Mouse (Mus musculus) erythroblast, adult 5-6 weeks (primary cell): ENCODE data around the gene Fam3c. TPM values are rescaled to one million over a fixed set of nuclear protein-coding genes. Genes with fewer than 3 reads are reported as not detected.
"Not testable (repeated sequence)": the region's sequence is repeated elsewhere in the genome, so short reads cannot be mapped to it uniquely, and the experiment has no call there.

Source experiments
- ATAC-seq: replicated peaks from 2 replicates; pipeline ENCODE4 v1.8.0; 2016; ENCODE audit warnings: moderate number of reproducible peaks, mild to moderate bottlenecking, moderate TSS enrichment, inconsistent platforms; ENCODE audit not compliant: poor library complexity, low FRiP score, severe bottlenecking
- total RNA-seq, 2 experiments: library from RNA; stranded (forward) in 1 of 2; stranded (reverse) in 1 of 2; fragments of 150-400 nt in 1 of 2; fragments of 200-764, 138-1000 nt in 1 of 2; gene quantifications; 2 replicates each; pipeline versions ENCODE4 v1.2.3 to v1.2.4; 2015 to 2017; ENCODE audit warnings: low replicate concordance in 2 of 2

Fam3c gene
- total RNA-seq, 2 experiments from 2014 or later, result 4.0 to 9.1 TPM

- peak; percentile 81 for ATAC-seq
Observed at GRCm38 (mm10) chr6:22325364-22326072, 30.5 kb downstream of the Fam3c start.

GRCm38 (mm10) chr6:22298059-22298458, 58.0 kb downstream of the Fam3c start:
- no peak for ATAC-seq

GRCm38 (mm10) chr6:22297028-22297427, 59.0 kb downstream of the Fam3c start:
- ATAC-seq, result no peak

- no peak for ATAC-seq
Observed at GRCm38 (mm10) chr6:22293922-22294321, 62.1 kb downstream of the Fam3c start.

- no peak for ATAC-seq
Observed at GRCm38 (mm10) chr6:22292056-22292455, 64.0 kb downstream of the Fam3c start.

DNA sequence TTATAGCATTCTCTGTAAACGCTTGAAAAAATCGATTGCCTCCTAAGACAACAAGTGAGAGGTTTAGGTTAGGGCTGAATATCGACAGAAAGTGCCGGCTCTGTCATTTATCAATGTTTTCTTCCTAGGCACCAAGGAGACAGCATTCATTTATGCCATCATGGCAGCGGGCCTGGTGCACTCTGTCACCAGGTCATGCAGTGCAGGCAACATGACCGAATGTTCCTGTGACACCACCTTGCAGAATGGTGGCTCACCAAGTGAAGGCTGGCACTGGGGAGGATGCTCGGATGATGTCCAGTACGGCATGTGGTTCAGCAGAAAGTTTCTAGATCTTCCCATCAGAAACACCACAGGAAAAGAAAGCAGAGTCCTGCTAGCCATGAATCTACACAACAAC, 65.3 kb downstream of the Fam3c start:
- no peak for ATAC-seq

- no peak for ATAC-seq
Observed at GRCm38 (mm10) chr6:22289461-22290021, 66.5 kb downstream of the Fam3c start.

DNA sequence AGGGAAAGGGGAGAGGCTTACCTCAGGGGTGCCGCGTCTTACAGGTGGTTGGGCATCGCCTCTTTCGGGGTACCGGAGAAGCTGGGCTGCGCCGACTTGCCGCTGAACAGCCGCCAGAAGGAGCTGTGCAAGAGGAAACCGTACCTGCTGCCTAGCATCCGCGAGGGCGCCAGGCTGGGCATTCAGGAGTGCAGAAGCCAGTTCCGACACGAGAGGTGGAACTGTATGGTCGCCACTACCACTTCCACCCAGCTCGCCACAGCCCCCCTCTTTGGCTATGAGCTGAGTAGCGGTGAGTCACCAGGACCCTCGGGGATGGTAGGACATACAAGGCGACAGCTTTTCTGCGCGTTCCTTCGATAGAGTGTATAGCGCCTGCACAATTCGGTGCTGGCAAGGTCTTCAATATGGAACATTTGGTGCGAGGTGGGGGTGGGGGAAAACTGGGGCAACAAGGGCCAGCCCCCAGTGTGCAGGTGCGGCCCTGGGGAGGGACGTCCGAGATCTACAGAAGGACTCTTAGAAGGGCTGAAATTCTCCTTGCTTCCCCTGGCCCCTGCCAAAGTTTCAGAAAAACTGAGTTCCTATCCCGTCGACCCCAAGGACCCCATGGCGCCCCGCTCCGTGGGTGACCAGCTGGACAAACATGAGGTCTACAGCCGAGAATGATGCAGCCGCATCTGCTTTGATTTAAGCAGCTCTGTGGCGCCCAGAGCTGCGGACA, 67.1 kb downstream of the Fam3c start:
- no peak for ATAC-seq

- ATAC-seq, result no peak
Observed at GRCm38 (mm10) chr6:22288004-22288736, 67.9 kb downstream of the Fam3c start, which contains the start of gene Wnt16. Wnt16 (plus strand) TSS chr6:22288227.

GRCm38 (mm10) chr6:22282405-22282804, 73.6 kb downstream of the Fam3c start:
- ATAC-seq, result no peak

DNA sequence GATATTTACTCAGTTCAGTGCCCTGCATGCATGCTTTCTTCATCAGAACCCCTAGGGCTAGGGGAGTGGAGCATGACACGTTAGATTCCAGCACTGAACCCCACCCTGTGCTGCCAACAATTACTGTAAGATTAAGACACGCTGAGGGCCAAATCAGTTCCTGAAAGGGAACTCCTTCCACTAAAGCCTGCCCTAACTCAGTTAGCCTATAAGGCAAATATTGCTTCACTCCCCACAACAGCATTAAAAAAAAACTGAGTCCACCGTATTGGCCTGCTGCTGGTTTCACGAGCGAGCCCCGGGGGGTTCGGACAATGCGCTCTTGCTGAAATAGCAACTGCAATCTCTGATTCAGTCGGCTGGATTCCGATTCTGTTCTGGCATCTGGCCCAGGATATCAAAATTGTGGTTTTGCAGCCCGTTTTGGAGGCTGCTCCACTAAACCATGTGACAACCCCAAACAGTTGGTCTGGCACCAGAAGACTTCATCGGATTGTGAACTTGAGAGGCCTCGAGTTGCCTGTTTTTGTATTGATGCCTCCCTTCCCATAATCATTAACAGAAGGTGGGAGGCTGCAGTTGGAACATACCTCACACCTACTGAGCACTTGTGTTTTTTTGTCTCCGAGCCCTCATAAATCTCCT, 75.7 kb downstream of the Fam3c start:
- ATAC-seq, result no peak

- no peak for ATAC-seq
Observed at GRCm38 (mm10) chr6:22277941-22278340, 78.1 kb downstream of the Fam3c start.

DNA sequence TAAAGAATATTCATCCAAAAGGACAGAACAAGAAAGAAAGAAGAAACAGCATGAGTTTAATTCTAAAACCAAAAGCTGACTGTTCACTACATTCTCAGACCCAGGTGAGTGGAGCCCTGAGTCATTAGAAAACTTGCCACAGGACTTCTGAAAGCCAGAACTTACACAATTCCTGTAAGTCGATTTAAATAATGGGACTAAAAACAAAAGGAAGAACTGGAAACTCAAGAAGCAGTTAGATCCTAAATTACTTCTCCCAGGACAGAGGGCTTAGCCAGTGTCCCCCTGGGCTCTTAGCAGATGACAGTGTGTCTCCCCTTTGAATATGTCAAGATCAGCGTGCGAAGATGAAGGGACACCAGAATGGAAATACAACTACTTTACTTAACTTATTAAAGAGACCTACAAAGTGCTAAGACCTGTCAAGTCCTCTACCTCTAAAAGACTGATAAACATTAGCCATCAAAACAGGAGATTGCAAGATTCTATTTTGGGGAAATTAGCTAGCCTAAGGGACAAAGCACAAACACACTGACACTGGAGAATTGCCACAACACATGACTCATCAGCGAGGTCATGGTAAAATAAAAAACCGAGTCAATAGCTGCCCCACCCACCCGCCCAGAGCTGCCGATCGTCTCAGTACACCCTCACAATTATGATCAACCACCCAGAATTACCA, 86.1 kb downstream of the Fam3c start:
- no peak for ATAC-seq

DNA sequence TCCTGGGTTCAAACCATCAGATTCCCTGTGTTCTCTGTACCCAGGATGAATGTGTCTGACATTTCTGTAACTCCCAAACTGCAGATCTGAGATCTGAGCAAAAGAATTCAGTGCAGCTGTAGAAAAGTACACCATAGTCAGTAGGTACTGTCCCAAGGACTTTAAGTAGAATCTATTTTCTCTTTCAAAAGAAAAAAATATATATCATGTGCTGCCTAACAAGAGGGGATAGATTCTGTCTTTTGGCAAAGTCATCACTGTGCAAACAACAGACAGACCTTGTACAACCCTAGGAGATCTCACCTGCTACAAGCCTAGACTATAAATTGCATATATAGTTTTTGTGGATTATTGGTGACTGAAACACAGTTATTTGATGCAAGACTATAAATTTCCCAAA, 87.4 kb downstream of the Fam3c start:
- no peak for ATAC-seq

GRCm38 (mm10) chr6:22267807-22268667, 88.0 kb downstream of the Fam3c start:
- no peak for ATAC-seq

DNA sequence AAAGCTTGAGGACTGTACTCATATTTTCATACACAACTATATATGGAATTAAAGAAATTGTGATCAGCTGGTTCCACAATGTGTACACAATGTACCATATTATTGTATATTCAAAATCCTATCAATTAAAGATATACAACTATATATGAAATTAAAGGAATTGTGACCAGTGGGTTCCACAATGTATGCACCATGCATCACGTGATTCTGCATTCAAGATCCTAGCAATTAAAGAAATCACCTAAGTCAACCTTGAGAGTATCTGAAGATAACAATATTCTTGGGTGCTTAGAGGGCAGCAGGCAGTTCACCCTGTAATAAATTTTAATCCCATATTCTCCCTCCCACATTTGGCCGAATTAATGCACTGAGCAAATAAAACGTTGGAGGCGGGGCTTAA, 90.0 kb downstream of the Fam3c start:
- ATAC-seq, result no peak

DNA sequence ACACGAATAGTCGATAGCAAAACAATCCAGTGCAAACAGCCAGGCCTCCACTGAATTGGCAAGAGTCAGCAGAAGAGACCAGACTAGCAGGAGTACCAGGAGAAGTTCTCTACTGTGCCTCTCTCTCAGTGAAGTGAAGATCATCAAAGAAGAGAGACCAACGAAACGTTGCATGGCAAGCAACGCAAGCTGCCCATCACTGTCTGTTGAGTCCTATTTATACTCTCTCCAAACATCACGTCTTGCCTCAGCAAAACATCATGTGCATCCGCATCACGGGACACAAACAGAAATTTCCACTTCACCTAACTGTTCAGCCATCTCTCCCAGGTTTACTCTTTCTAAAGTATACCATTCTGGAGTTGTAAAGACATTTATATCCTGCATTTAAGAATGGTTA, 91.9 kb downstream of the Fam3c start:
- ATAC-seq, result not testable (repeated sequence)

DNA sequence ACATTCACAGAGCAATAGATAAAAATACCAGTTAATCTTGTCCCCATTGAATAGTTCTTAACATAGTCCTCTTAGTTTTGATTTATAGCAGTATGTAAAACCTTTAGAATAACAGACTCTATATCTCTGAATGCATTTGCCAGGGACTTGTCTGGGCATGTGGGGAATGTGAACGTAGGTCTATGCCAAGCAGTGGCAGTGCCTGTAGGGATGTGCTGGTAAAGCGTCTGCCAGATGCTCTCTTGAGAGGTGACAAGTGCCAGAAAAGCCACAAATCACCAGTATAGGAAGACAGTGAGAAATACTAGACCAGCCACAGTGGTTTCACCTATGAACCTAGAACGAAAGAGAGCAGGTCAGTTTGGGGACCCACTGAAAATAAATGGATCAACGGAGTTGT, 93.5 kb downstream of the Fam3c start:
- ATAC-seq, result no peak
